Comparison of ENCODE assay signal across 12 mouse cellular contexts in genomic region chr13:97064413-97064812, GRCm38 (mm10). TPM values are rescaled to one million over a fixed set of nuclear protein-coding genes. Genes with fewer than 3 reads are reported as not detected.
DNase-seq lines count a peak whose midpoint lies in the region; ATAC-seq and TF ChIP-seq lines count a peak whose summit lies in the region.
"Had no signal": no experiment of that assay in that cellular context is flagged by ENCODE, and none has a peak within 500 bp of the region (broad histone marks: within the 10 kb centered on the region; RNA-seq: fewer than 3 reads in every experiment).

No protein-coding gene starts in this region.

- H3K4me3 ChIP-seq in heart, embryonic 10.5 days: no peak overlapping the region
- H3K4me3 ChIP-seq in intestine, postnatal 0 days (ENCODE audit: low read depth, low read length): no peak overlapping the region
- H3K4me3 ChIP-seq: gastrocnemius, adult 2 months; limb, embryonic 12.5 days had no signal

- no peaks in the 10 kb centered on the region for H3K9me3 ChIP-seq in heart, embryonic 10.5 days
- H3K9me3 ChIP-seq in intestine, postnatal 0 days (ENCODE audit: control insufficient read depth): no peaks in the 10 kb centered on the region
- H3K9me3 ChIP-seq: limb, embryonic 12.5 days had no signal

- ATAC-seq in intestine, postnatal 0 days: no peak

- 0 out of 2 replicates have a peak overlapping the region, but pooled peaks have one; percentile 30 for H3K4me2 ChIP-seq in intestine, postnatal 0 days (replicated peaks; ENCODE audit: low read depth)
- H3K4me2 ChIP-seq: limb, embryonic 12.5 days had no signal

- no peaks in the 10 kb centered on the region for H3K36me3 ChIP-seq in heart, embryonic 10.5 days
- H3K36me3 ChIP-seq in intestine, postnatal 0 days (ENCODE audit: control insufficient read depth, insufficient read depth): no peaks in the 10 kb centered on the region
- H3K36me3 ChIP-seq: limb, embryonic 12.5 days had no signal

- H3K27me3 ChIP-seq in heart, embryonic 10.5 days (ENCODE audit: insufficient read depth, poor library complexity, severe bottlenecking): no peaks in the 10 kb centered on the region
- no peaks in the 10 kb centered on the region for H3K27me3 ChIP-seq in intestine, postnatal 0 days (replicated peaks; ENCODE audit: control insufficient read depth, insufficient read depth, low read length)

- TF ChIP-seq CTCF in intestine, postnatal 0 days (IDR thresholded peaks at IDR 0.05; ENCODE audit: low read depth): no peak

- no peak overlapping the region for H3K9ac ChIP-seq in intestine, postnatal 0 days (ENCODE audit: low read depth, low read length)
- H3K9ac ChIP-seq: limb, embryonic 12.5 days had no signal

- peak overlapping the region; percentile 54; the same call in 1 of the 2 replicates for H3K27ac ChIP-seq in heart, embryonic 10.5 days
- no peak overlapping the region for H3K27ac ChIP-seq in intestine, postnatal 0 days (ENCODE audit: low read depth, low read length)
- H3K27ac ChIP-seq: gastrocnemius, adult 2 months; limb, embryonic 12.5 days had no signal

- H3K4me1 ChIP-seq in heart, embryonic 10.5 days: peaks cover 15% of the 10 kb centered on the region
- H3K4me1 ChIP-seq in intestine, postnatal 0 days (replicated peaks; ENCODE audit: control insufficient read depth, insufficient read depth, low read length): no peaks in the 10 kb centered on the region
- H3K4me1 ChIP-seq: limb, embryonic 12.5 days had no signal

- DNase-seq in heart, embryonic 10.5 days (ENCODE audit: low spot score): no peak
- DNase-seq in heart, adult 8-10 months (ENCODE audit: low spot score): no peak
- peak; percentile 9 for DNase-seq in 3T3-L1 (ENCODE audit: low read depth, low spot score)
- DNase-seq in R1 (ENCODE audit: low read depth, low spot score): peak; percentile 60
- DNase-seq in right cerebral cortex, postnatal 25 days: no peak
- DNase-seq in gastrocnemius, postnatal 4 days (ENCODE audit: low spot score in 2 of 2): no peak
- DNase-seq in urinary bladder, postnatal 25 days (ENCODE audit: low spot score): no peak
- DNase-seq: gastrocnemius, adult 2 months had no signal

- 48% methylated on average over 3 of the region's 3 CpGs for WGBS in heart, embryonic 10.5 days
- WGBS in intestine, postnatal 0 days: 44% methylated on average over 3 of the region's 3 CpGs

RNA-seq across cellular contexts. Expression of gene Fam169a, which starts 2.7 kb away (rescaled TPM):
- 12.7 and 16.3 TPM in 2 replicates for polyA plus RNA-seq in heart, embryonic 10.5 days (2016; fragmentation: Nextera tagmentation; extraction: Ambion mirVana)
- 1 to 10 TPM in 2 of 4 experiments, under 1 TPM in 2; 0.57 to 1.8 (median 1.1) TPM for total RNA-seq in heart, adult 8-10 months (2022)
- 0.78 and 0.90 TPM in 2 replicates for polyA plus RNA-seq in intestine, postnatal 0 days (2015; fragmentation: Nextera tagmentation; extraction: Ambion mirVana)
- not detected for total RNA-seq in gastrocnemius, postnatal 4 days (2021)
- total RNA-seq: gastrocnemius, adult 2 months had no signal

RNA-seq across cellular contexts. Expression of gene 1700029F12Rik, which starts 30.3 kb away (rescaled TPM):
- not detected in 2 replicates for polyA plus RNA-seq in heart, embryonic 10.5 days (2016; fragmentation: Nextera tagmentation; extraction: Ambion mirVana)
- total RNA-seq in heart, adult 8-10 months (2022): not detected
- not detected in 2 replicates for polyA plus RNA-seq in intestine, postnatal 0 days (2015; fragmentation: Nextera tagmentation; extraction: Ambion mirVana)
- total RNA-seq in gastrocnemius, postnatal 4 days (2021): not detected
- total RNA-seq: gastrocnemius, adult 2 months; MEL had no signal
- polyA plus RNA-seq: cortical plate, adult 2 months; limb, embryonic 12.5 days had no signal

RNA-seq across cellular contexts. Expression of gene Gm6169, which starts 34.6 kb away (rescaled TPM):
- 1.9 and 3.1 TPM in 2 replicates for polyA plus RNA-seq in heart, embryonic 10.5 days (2016; fragmentation: Nextera tagmentation; extraction: Ambion mirVana)
- 10 to 100 TPM in 1 of 4 experiments, 1 to 10 TPM in 1, under 1 TPM in 1, not detected in 1; 0.46 to 10.1 (median 6.9) TPM for total RNA-seq in heart, adult 8-10 months (2022)
- 3.5 and 4.2 TPM in 2 replicates for polyA plus RNA-seq in intestine, postnatal 0 days (2015; fragmentation: Nextera tagmentation; extraction: Ambion mirVana)
- total RNA-seq in gastrocnemius, postnatal 4 days (2021): 10 to 100 TPM in 1 of 2 experiments, under 1 TPM in 1; 0.29 to 31.2 TPM

Comparison
In these comparisons a context has a peak if more than half of its experiments do, and no peak if none do; other contexts are left out.
1. DNase-seq: peak in 3T3-L1 (single experiment) and R1 (single experiment); none in heart, embryonic 10.5 days (single experiment), heart, adult 8-10 months (single experiment), right cerebral cortex, postnatal 25 days (single experiment), gastrocnemius, postnatal 4 days (0 of 2) and urinary bladder, postnatal 25 days (single experiment).